Mouse (Mus musculus): Measurements from ENCODE around the gene Rabl3. TPM values are rescaled to one million over a fixed set of nuclear protein-coding genes. Genes with fewer than 3 reads are reported as not detected.
A peak's percentile ranks its signal among the peaks of the same experiment; 100 is the strongest.

Gene Rabl3
- polyA plus RNA-seq, 1 experiment from 2014 or later, result 33.5 TPM

- peaks cover 10% of the 10 kb centered on the region for H3K4me1 ChIP-seq
- no peak overlapping the region for H3K9ac ChIP-seq
- no peak overlapping the region for H3K27ac ChIP-seq
- ATAC-seq (ENCODE audit: insufficient number of reproducible peaks, insufficient read depth, low FRiP score, low TSS enrichment), result no peak
- no peaks in the 10 kb centered on the region for H3K27me3 ChIP-seq
- no peak overlapping the region for H3K4me3 ChIP-seq
- 88% methylated on average over 1 of the region's 1 CpGs for WGBS
- no peaks in the 10 kb centered on the region for H3K9me3 ChIP-seq
- no peak overlapping the region for H3K4me2 ChIP-seq (replicated peaks)
- no peaks in the 10 kb centered on the region for H3K36me3 ChIP-seq
These were observed 39.9 kb downstream of the Rabl3 start for GRCm38 (mm10) chr16:37579591-37579990.

DNA sequence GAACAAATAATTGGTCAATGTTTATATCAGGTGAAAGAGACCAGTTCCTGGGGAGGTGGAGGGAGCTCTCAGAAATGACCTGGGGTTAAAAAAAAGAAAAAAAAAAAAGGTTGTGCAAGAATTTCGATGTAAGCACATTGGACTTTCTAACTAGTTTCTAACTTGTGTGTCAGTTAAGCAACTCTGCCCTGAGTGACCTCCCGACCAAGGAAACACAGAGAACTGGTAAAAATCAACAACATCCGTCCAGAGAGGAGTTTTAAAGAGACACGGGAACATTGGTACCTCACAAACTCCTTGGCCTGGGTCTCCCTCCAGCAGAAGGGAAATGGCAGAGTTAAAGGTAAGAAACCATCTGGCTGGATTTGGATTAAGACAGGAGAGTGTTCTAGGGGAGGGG, 40.3 kb downstream of the Rabl3 start, which contains the start of gene Hgd:
Hgd (plus strand) TSS at position 160 of the 400 bp plus-strand sequence.
- H3K27ac ChIP-seq, result no peak within 1 kb of the TSS
- 53% methylated on average over 4 of the region's 4 CpGs for WGBS
- ATAC-seq (ENCODE audit: insufficient number of reproducible peaks, insufficient read depth, low FRiP score, low TSS enrichment), result no peak
- H3K36me3 ChIP-seq, result no peaks in the 10 kb centered on the region
- no peak within 1 kb of the TSS for H3K4me2 ChIP-seq (replicated peaks)
- H3K4me1 ChIP-seq, result peaks cover 12% of the 10 kb centered on the region
- no peaks in the 10 kb centered on the region for H3K27me3 ChIP-seq
- no peak within 1 kb of the TSS for H3K9ac ChIP-seq
- H3K4me3 ChIP-seq, result no peak within 1 kb of the TSS
- no peaks in the 10 kb centered on the region for H3K9me3 ChIP-seq

GRCm38 (mm10) chr16:37580651-37581050, 41.0 kb downstream of the Rabl3 start:
- Histone ChIP-seq H3K36me3 (no peaks in the 10 kb centered on the region), H3K4me3 (no peak overlapping the region), H3K9me3 (no peaks in the 10 kb centered on the region), H3K9ac (no peak overlapping the region), H3K4me2 (replicated peaks) (no peak overlapping the region), H3K4me1 (peaks cover 12% of the 10 kb centered on the region), H3K27me3 (no peaks in the 10 kb centered on the region), H3K27ac (no peak overlapping the region)
- 84% methylated on average over 4 of the region's 4 CpGs for WGBS
- no peak for ATAC-seq (ENCODE audit: insufficient number of reproducible peaks, insufficient read depth, low FRiP score, low TSS enrichment)

DNA sequence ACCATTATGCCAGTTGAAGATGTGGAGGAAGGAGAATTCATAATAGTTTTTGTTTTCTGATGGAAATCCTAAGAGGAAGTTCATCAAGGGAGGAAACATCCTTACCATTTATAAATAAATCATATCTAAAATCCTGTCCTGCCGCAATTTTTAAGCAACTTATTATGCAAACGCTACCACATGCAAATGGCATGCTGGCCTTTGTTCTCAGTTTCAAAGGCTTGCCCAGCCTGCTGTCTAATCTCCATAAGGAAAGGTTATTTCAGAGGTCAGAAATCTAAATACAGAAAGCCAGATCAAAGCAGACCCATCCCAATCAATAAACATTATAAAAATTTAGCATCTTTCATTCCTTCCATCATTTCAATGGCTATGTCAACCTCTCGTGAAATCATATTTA, 42.2 kb downstream of the Rabl3 start:
- no peak for ATAC-seq (ENCODE audit: insufficient number of reproducible peaks, insufficient read depth, low FRiP score, low TSS enrichment)
- no peak overlapping the region for H3K4me2 ChIP-seq (replicated peaks)
- H3K36me3 ChIP-seq, result no peaks in the 10 kb centered on the region
- H3K27me3 ChIP-seq, result no peaks in the 10 kb centered on the region
- H3K4me3 ChIP-seq, result no peak overlapping the region
- WGBS, result 76% methylated on average over 3 of the region's 3 CpGs
- no peak overlapping the region for H3K27ac ChIP-seq
- H3K4me1 ChIP-seq, result peaks cover 12% of the 10 kb centered on the region
- no peak overlapping the region for H3K9ac ChIP-seq
- no peaks in the 10 kb centered on the region for H3K9me3 ChIP-seq

- peaks cover 12% of the 10 kb centered on the region for H3K4me1 ChIP-seq
- no peaks in the 10 kb centered on the region for H3K9me3 ChIP-seq
- WGBS, result 77% methylated on average over 3 of the region's 3 CpGs
- no peak for ATAC-seq (ENCODE audit: insufficient number of reproducible peaks, insufficient read depth, low FRiP score, low TSS enrichment)
- no peak overlapping the region for H3K27ac ChIP-seq
- no peak overlapping the region for H3K4me3 ChIP-seq
- no peaks in the 10 kb centered on the region for H3K27me3 ChIP-seq
- no peak overlapping the region for H3K4me2 ChIP-seq (replicated peaks)
- no peak overlapping the region for H3K9ac ChIP-seq
- no peaks in the 10 kb centered on the region for H3K36me3 ChIP-seq
These were observed 43.6 kb downstream of the Rabl3 start for GRCm38 (mm10) chr16:37583306-37583705.

GRCm38 (mm10) chr16:37583801-37584200, 44.1 kb downstream of the Rabl3 start:
- peak overlapping the region; percentile 56 for H3K4me2 ChIP-seq (replicated peaks)
- no peaks in the 10 kb centered on the region for H3K36me3 ChIP-seq
- 0 out of 2 replicates have a peak overlapping the region, but pooled peaks have one; percentile 20 for H3K27ac ChIP-seq
- peaks cover 12% of the 10 kb centered on the region for H3K4me1 ChIP-seq
- H3K27me3 ChIP-seq, result no peaks in the 10 kb centered on the region
- WGBS, result 30% methylated on average over 6 of the region's 6 CpGs
- H3K4me3 ChIP-seq, result 0 out of 2 replicates have a peak overlapping the region, but pooled peaks have one; percentile 23
- no peaks in the 10 kb centered on the region for H3K9me3 ChIP-seq
- ATAC-seq (ENCODE audit: insufficient number of reproducible peaks, insufficient read depth, low FRiP score, low TSS enrichment), result no peak
- no peak overlapping the region for H3K9ac ChIP-seq

- 2% methylated on average over 25 of the region's 25 CpGs for WGBS
- Histone ChIP-seq H3K27me3 (no peaks in the 10 kb centered on the region), H3K4me1 (peaks cover 12% of the 10 kb centered on the region), H3K27ac (peak overlapping the region; percentile 26; the same call in 1 of the 2 replicates), H3K4me3 (peak overlapping the region; percentile 23), H3K4me2 (replicated peaks) (peak overlapping the region; percentile 56), H3K36me3 (no peaks in the 10 kb centered on the region), H3K9ac (no peak overlapping the region), H3K9me3 (no peaks in the 10 kb centered on the region)
- peak; percentile 32; the same call in 1 of the 2 replicates for ATAC-seq (ENCODE audit: insufficient number of reproducible peaks, insufficient read depth, low FRiP score, low TSS enrichment)
These were observed 44.7 kb downstream of the Rabl3 start for GRCm38 (mm10) chr16:37584218-37585035.

GRCm38 (mm10) chr16:37585129-37585563, 45.5 kb downstream of the Rabl3 start:
- Histone ChIP-seq H3K27ac (no peak overlapping the region), H3K9me3 (no peaks in the 10 kb centered on the region), H3K4me3 (no peak overlapping the region), H3K4me1 (peaks cover 12% of the 10 kb centered on the region), H3K27me3 (no peaks in the 10 kb centered on the region), H3K36me3 (no peaks in the 10 kb centered on the region), H3K4me2 (replicated peaks) (no peak overlapping the region), H3K9ac (no peak overlapping the region)
- WGBS, result 68% methylated on average over 8 of the region's 8 CpGs
- no peak for ATAC-seq (ENCODE audit: insufficient number of reproducible peaks, insufficient read depth, low FRiP score, low TSS enrichment)

- Histone ChIP-seq H3K4me1 (no peaks in the 10 kb centered on the region), H3K27me3 (no peaks in the 10 kb centered on the region), H3K4me2 (replicated peaks) (no peak overlapping the region), H3K36me3 (no peaks in the 10 kb centered on the region), H3K27ac (no peak overlapping the region), H3K9ac (no peak overlapping the region), H3K9me3 (no peaks in the 10 kb centered on the region), H3K4me3 (no peak overlapping the region)
- WGBS, result 88% methylated on average over 3 of the region's 3 CpGs
- ATAC-seq (ENCODE audit: insufficient number of reproducible peaks, insufficient read depth, low FRiP score, low TSS enrichment), result no peak
These were observed 51.2 kb downstream of the Rabl3 start for GRCm38 (mm10) chr16:37590921-37591320.

DNA sequence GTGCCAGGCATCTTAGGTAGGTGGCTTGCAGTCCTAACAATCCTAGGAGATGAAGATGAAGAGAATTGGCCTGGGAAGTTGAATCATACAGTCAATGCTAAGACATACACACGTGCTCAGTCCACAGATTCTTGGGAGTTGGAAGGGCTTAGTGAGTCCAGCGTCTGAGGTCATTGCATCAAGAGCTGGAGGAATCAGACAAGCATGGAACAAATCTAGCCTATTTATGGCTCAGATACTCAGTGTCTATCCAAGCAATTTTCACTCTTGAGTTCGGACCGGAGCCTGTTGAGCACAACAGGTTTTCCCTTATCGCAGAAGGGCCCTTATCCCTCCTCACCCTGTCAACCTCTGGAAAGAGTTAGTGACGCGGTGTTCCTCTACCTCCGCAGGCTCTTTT, 51.9 kb downstream of the Rabl3 start:
- Histone ChIP-seq H3K9ac (no peak overlapping the region), H3K36me3 (no peaks in the 10 kb centered on the region), H3K4me2 (replicated peaks) (no peak overlapping the region), H3K27ac (no peak overlapping the region), H3K4me1 (no peaks in the 10 kb centered on the region), H3K4me3 (no peak overlapping the region), H3K9me3 (no peaks in the 10 kb centered on the region), H3K27me3 (no peaks in the 10 kb centered on the region)
- no peak for ATAC-seq (ENCODE audit: insufficient number of reproducible peaks, insufficient read depth, low FRiP score, low TSS enrichment)
- WGBS, result 89% methylated on average over 8 of the region's 8 CpGs

DNA sequence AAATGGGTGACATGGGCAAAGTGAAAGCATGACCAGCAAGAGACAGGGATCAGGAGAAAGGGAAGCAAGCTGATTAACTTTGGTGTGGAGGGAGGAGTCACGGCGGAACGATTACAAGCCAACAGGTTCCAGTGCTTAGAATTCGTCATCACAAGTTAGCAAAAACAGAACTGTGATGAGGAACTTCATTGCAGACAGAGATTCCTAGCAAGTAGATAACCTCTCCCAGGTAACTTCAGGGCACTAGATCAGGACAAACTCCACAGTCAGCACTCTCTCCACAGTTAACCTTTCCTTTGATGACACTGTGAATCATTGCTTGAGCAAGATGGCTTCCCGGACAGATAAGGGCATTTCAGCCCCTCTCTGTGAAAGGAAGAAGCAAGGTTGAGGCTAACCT, 57.7 kb downstream of the Rabl3 start:
- ATAC-seq (ENCODE audit: insufficient number of reproducible peaks, insufficient read depth, low FRiP score, low TSS enrichment), result no peak
- H3K9ac ChIP-seq, result no peak overlapping the region
- H3K9me3 ChIP-seq, result no peaks in the 10 kb centered on the region
- no peaks in the 10 kb centered on the region for H3K4me1 ChIP-seq
- no peak overlapping the region for H3K4me3 ChIP-seq
- H3K36me3 ChIP-seq, result no peaks in the 10 kb centered on the region
- no peaks in the 10 kb centered on the region for H3K27me3 ChIP-seq
- 73% methylated on average over 5 of the region's 5 CpGs for WGBS
- H3K4me2 ChIP-seq (replicated peaks), result no peak overlapping the region
- H3K27ac ChIP-seq, result no peak overlapping the region

- H3K9me3 ChIP-seq, result no peaks in the 10 kb centered on the region
- no peak overlapping the region for H3K27ac ChIP-seq
- no peak overlapping the region for H3K4me3 ChIP-seq
- H3K36me3 ChIP-seq, result no peaks in the 10 kb centered on the region
- H3K27me3 ChIP-seq, result no peaks in the 10 kb centered on the region
- no peak overlapping the region for H3K9ac ChIP-seq
- no peaks in the 10 kb centered on the region for H3K4me1 ChIP-seq
- no peak for ATAC-seq (ENCODE audit: insufficient number of reproducible peaks, insufficient read depth, low FRiP score, low TSS enrichment)
- no peak overlapping the region for H3K4me2 ChIP-seq (replicated peaks)
- WGBS, result 91% methylated on average over 7 of the region's 7 CpGs
These were observed 58.8 kb downstream of the Rabl3 start for GRCm38 (mm10) chr16:37598463-37598862.

All from embryonic facial prominence, embryonic 12.5 days (tissue).